Mouse (Mus musculus) hindbrain, embryonic 16.5 days (tissue): ENCODE measurements around the gene Alkbh6. TPM values are rescaled to one million over a fixed set of nuclear protein-coding genes. Genes with fewer than 3 reads are reported as not detected.

Experiments
- ATAC-seq: fragments of 200-750 bp; cut with Nextera tagmentation; 2 replicates; pipeline ENCODE4 v1.8.0; 2017; ENCODE audit warnings: moderate TSS enrichment, moderate library complexity
- H3K27ac ChIP-seq: fragments of 300-500 bp; sonication (generic); 2 replicates; pipeline ENCODE4 v1.5.1; 2014; ENCODE audit warnings: low read depth, mild to moderate bottlenecking, control low read depth, low read length, moderate library complexity
- H3K27me3 ChIP-seq: fragments of 300-500 bp; sonication (generic); replicated peaks from 2 replicates; pipeline ENCODE4 v1.6.1; 2014; ENCODE audit warnings: low read length; ENCODE audit not compliant: control insufficient read depth, insufficient read depth
- H3K36me3 ChIP-seq: fragments of 300-500 bp; sonication (generic); 2 replicates; pipeline ENCODE4 v1.6.1; 2014; ENCODE audit warnings: mild to moderate bottlenecking, low read length, moderate library complexity, mixed read lengths; ENCODE audit not compliant: control insufficient read depth, insufficient read depth
- H3K4me1 ChIP-seq: fragments of 300-500 bp; sonication (generic); 2 replicates; pipeline ENCODE4 v1.6.1; 2014; ENCODE audit warnings: low read depth, low read length; ENCODE audit not compliant: control insufficient read depth, insufficient read depth
- H3K4me2 ChIP-seq: fragments of 300-500 bp; sonication (generic); 2 replicates; pipeline ENCODE4 v1.6.1; 2014; ENCODE audit warnings: mild to moderate bottlenecking, low read length, control low read depth, moderate library complexity
- H3K4me3 ChIP-seq: fragments of 300-500 bp; sonication (generic); 2 replicates; pipeline ENCODE4 v1.5.1; 2014; ENCODE audit warnings: mild to moderate bottlenecking, low read length, control low read depth, moderate library complexity
- H3K9ac ChIP-seq: fragments of 300-500 bp; sonication (generic); 2 replicates; pipeline ENCODE4 v1.6.1; 2014; ENCODE audit warnings: low read depth, mild to moderate bottlenecking, control low read depth, low read length, moderate library complexity
- H3K9me3 ChIP-seq: fragments of 300-500 bp; sonication (generic); 2 replicates; pipeline ENCODE4 v1.6.1; 2014; ENCODE audit warnings: mild to moderate bottlenecking, low read length, moderate library complexity; ENCODE audit not compliant: control insufficient read depth
- WGBS: fragments of 180-500 bp; shearing (Covaris S2); extraction: QIAGEN DNeasy Blood & Tissue Kit; methylation state at CpG from one replicate; pipeline ENCODE4 v1.1.7; 2014; 5-methylcytosine and 5-hydroxymethylcytosine counted together
- polyA plus RNA-seq: library from polyadenylated mRNA; unstranded; fragments of >200 nt; fragmentation: Nextera tagmentation; extraction: Ambion mirVana; gene quantifications from 2 replicates; pipeline ENCODE4 v1.2.1, GENCODE M21; 2015

Alkbh6 gene
- polyA plus RNA-seq, 1 experiment from 2014 or later: 124 TPM

DNA sequence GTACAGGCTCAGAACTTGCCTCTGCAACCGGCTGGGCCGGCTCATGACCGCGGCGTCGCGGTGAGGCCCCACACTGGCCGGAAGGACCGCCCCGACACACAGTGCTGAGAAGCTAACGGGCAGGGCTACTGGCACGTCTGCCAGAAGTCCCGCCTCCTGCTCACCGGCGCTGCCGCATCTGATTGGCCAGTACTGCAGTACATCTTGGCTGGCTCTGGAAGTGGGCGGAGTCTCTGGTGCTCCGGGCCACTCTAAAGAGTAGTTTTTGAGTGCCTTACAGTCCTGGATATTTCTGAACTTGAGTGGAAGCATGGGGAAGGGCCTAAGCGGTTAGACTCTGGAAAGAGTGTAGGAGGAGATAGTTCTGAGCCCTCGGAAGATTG is 13.8 kb downstream of the Alkbh6 start:
- no peaks in the 10 kb centered on the region for H3K36me3 ChIP-seq
- peak overlapping the region; percentile 81 for H3K4me3 ChIP-seq
- peaks cover 10% of the 10 kb centered on the region for H3K4me1 ChIP-seq
- no peaks in the 10 kb centered on the region for H3K27me3 ChIP-seq
- H3K27ac ChIP-seq: peak overlapping the region; percentile 78
- H3K9me3 ChIP-seq: no peaks in the 10 kb centered on the region
- H3K9ac ChIP-seq: peak overlapping the region; percentile 90
- under 1% methylated on average over 20 of the region's 20 CpGs for WGBS
- peak; percentile 99 for ATAC-seq
- H3K4me2 ChIP-seq: peak overlapping the region; percentile 80

DNA sequence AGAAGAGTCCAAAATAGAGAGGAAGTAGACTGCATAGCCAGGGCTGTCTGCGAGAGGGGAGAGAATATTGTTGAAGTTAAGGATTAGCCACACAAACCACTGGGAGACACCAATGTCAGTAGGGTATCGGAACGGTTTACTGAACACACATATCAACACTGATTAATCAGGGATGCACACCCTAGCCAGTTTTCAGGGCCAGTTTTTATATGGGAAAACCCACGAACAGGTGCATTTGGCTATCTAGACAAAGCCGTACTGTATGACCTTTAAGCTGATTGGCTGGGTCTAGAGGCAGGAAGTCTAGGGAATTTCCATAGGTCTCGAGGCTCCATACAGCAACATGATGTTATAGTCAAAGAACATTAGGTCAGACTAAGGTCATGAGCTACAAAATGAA is 14.3 kb downstream of the Alkbh6 start:
- Histone ChIP-seq H3K27ac (peak overlapping the region; percentile 65; the same call in 1 of the 2 replicates), H3K36me3 (no peaks in the 10 kb centered on the region), H3K4me1 (peaks cover 10% of the 10 kb centered on the region), H3K4me3 (peak overlapping the region; percentile 81), H3K9me3 (no peaks in the 10 kb centered on the region), H3K9ac (peak overlapping the region; percentile 56), H3K4me2 (peak overlapping the region; percentile 80), H3K27me3 (no peaks in the 10 kb centered on the region)
- no peak for ATAC-seq
- 36% methylated on average over 6 of the region's 6 CpGs for WGBS

DNA sequence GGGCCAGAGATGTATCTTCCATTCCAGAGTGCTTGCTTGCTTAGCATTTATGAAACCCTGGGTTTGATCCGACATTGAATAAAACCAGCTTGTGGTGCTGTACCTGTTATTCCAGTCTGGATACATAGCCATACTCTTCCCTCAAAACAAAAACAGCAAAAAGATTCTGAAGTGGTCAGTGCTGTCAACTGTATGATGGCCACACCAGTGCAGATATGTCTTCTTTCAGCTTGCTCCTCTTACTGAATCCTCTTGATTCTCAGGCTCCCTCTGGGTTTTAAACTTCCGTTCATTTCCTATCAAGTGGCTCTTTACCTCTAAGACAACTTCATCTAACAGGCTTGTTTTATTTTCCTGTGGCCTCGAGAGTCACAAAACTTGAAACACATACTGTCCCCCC is 15.3 kb downstream of the Alkbh6 start, which contains the start of gene Sdhaf1:
Gene Sdhaf1 (minus strand): TSS at position 101 of the 400 bp plus-strand sequence.
- H3K9me3 ChIP-seq: no peaks in the 10 kb centered on the region
- H3K4me2 ChIP-seq: peak within 1 kb of the TSS; percentile 80
- H3K4me1 ChIP-seq: peaks cover 10% of the 10 kb centered on the region
- H3K9ac ChIP-seq: peak within 1 kb of the TSS; percentile 56; the same call in 1 of the 2 replicates
- 83% methylated on average over 3 of the region's 3 CpGs for WGBS
- no peaks in the 10 kb centered on the region for H3K36me3 ChIP-seq
- H3K27ac ChIP-seq: no peak within 1 kb of the TSS; the same call in 1 of the 2 replicates
- no peaks in the 10 kb centered on the region for H3K27me3 ChIP-seq
- H3K4me3 ChIP-seq: peak within 1 kb of the TSS; percentile 81
- ATAC-seq: no peak

DNA sequence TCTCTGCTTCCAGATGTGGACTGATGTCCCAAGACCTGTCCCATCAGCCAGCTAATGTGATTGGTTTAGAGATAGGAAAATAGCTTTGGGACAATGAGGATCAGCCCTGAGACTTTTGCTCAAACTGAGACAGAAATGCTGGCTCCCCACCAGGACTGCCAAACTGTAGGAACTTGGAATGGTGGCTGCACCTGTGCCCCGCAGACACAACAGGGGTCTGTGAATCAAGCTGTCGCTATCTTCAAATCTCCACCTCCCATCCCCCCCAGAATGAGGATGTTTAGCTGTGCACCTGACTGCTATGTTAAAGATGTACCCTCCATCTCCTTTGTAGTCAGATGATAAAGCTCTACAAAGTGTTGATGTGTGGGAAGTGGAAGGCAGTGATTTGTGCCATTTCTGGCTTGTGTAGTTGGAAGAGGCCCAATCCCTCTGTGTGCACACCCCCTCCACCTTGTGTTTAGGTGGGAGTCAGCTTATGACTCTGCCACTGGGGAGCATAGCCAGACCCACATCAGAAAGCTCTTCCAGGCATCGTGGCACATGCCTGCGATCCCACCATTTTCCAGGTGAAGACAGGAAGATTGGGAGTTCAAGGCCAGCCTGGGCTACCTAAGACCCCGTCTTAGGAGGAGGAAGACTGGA is 15.9 kb downstream of the Alkbh6 start:
- Histone ChIP-seq H3K4me3 (no peak overlapping the region), H3K36me3 (no peaks in the 10 kb centered on the region), H3K4me1 (peaks cover 10% of the 10 kb centered on the region), H3K4me2 (no peak overlapping the region), H3K27me3 (no peaks in the 10 kb centered on the region), H3K9me3 (no peaks in the 10 kb centered on the region), H3K27ac (no peak overlapping the region), H3K9ac (no peak overlapping the region)
- 86% methylated on average over 5 of the region's 5 CpGs for WGBS
- ATAC-seq: no peak

DNA sequence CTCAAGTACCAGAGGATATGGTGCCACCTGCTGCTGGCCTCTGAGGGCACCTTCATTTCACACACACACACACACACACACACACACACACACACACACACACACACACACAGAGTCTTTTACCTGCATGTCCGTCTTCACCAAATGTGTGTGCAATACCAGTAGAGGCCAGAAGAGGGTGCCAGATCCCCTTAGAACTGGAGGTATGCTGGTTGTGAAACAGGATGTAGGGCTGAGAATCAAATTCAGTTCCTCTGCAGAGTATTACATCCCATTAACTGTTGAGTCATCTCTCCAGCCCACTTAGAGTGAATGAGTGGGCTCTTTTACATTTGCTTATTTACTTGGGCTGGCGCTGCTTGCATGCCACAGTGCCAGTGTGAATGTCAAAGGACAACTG is 16.8 kb downstream of the Alkbh6 start:
- WGBS: 30% methylated on average over 2 of the region's 2 CpGs
- Histone ChIP-seq H3K9me3 (no peaks in the 10 kb centered on the region), H3K4me2 (no peak overlapping the region), H3K27ac (no peak overlapping the region), H3K4me1 (peaks cover 10% of the 10 kb centered on the region), H3K9ac (no peak overlapping the region), H3K4me3 (no peak overlapping the region), H3K36me3 (no peaks in the 10 kb centered on the region), H3K27me3 (no peaks in the 10 kb centered on the region)
- no peak for ATAC-seq

DNA sequence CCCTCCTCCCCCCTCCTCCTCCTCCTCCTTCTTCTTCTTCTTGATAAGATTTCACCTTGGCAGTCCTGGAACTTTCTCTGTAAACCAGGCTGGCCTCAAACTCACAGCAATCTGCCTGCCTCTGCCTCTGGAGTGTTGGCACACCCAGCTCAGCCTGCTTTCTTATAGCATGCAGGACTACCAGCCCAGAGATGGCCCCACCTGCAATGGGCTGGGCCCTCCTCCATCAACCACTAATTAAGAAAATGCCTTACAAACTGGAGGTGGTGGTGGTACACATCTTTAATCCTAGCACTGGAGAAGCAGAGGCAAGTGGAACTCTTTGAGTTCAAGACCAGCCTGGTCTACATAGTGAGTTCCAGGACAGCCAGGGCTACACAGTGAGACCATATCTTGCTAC is 17.9 kb downstream of the Alkbh6 start:
- H3K4me1 ChIP-seq: peaks cover 8% of the 10 kb centered on the region
- no peak overlapping the region for H3K4me3 ChIP-seq
- H3K9me3 ChIP-seq: no peaks in the 10 kb centered on the region
- ATAC-seq: no peak
- H3K27ac ChIP-seq: no peak overlapping the region
- H3K9ac ChIP-seq: no peak overlapping the region
- H3K36me3 ChIP-seq: no peaks in the 10 kb centered on the region
- H3K27me3 ChIP-seq: no peaks in the 10 kb centered on the region
- no peak overlapping the region for H3K4me2 ChIP-seq

DNA sequence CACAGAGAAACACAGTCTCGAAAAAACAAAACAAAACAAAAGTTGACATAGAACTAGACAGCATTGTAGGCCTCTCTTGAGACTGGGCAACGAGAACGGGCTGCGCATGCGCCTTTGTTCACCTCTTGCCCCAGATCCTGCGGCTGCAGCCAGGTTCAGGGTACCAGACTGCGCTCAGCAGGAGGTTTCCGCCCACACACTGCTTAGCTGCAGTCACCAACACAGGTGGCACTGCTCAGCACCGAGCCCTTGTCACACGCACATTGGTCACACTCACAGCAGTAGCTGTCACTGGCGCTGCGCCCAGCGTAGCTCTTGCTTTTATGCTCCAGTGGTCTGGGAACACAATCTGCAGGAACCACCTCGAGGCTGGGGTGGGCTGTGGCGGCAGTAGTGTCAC is 18.6 kb downstream of the Alkbh6 start:
- peaks cover 8% of the 10 kb centered on the region for H3K4me1 ChIP-seq

DNA sequence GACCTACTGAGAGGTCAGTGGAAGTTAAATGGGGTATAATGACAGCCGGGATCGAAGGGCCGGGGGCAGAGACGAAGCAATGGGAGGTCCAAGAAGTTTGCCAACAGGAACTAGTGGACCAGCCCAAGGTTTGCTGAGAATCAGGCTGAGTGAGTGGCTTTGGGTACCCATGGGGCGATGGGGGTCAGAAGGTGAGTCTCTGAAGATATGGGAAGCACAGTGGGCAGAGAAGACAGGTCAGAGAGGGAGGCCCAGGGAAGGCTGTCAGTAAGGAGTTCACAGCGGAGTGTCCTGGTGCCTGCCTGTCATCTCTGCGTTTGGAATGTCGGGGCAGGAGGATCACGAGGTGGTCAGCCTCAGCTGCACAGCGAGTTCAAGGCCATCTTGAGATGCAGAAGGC is 19.9 kb downstream of the Alkbh6 start:
- 47% methylated on average over 10 of the region's 10 CpGs for WGBS
- Histone ChIP-seq H3K9ac (no peak overlapping the region), H3K27ac (no peak overlapping the region), H3K4me3 (no peak overlapping the region), H3K4me2 (no peak overlapping the region), H3K27me3 (no peaks in the 10 kb centered on the region), H3K4me1 (peaks cover 14% of the 10 kb centered on the region), H3K36me3 (no peaks in the 10 kb centered on the region), H3K9me3 (no peaks in the 10 kb centered on the region)
- ATAC-seq: no peak

More for the DNA sequence above, 18.6 kb downstream of the Alkbh6 start:
- Histone ChIP-seq H3K27me3 (no peaks in the 10 kb centered on the region), H3K9ac (0 out of 2 replicates have a peak overlapping the region, but pooled peaks have one; percentile 6), H3K9me3 (no peaks in the 10 kb centered on the region), H3K4me3 (no peak overlapping the region), H3K4me2 (no peak overlapping the region), H3K36me3 (no peaks in the 10 kb centered on the region), H3K27ac (no peak overlapping the region)
- no peak for ATAC-seq
- 43% methylated on average over 15 of the region's 15 CpGs for WGBS

DNA sequence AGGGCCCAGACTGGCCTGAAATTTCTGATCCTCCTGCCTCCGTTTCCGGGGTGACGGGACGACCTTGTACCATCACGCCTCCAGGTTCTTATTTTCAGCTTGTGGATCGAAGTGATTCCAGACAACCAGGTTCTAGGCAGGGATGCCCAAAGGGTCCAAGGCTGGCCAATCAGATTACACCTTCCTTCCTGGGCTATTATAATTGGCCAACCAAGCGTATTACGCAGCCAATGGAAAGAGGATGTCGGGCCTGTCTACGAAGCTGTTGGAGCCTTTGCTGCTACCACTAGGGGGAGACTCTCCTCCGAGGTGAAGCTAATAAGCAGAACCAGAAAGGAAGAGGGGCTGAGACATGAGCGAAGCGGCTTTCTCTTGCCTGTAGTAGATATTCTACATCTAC is 23.4 kb downstream of the Alkbh6 start:
- H3K36me3 ChIP-seq: no peaks in the 10 kb centered on the region
- WGBS: 1% methylated on average over 13 of the region's 13 CpGs
- H3K4me3 ChIP-seq: peak overlapping the region; percentile 21
- H3K9ac ChIP-seq: peak overlapping the region; percentile 3; the same call in 1 of the 2 replicates
- H3K27ac ChIP-seq: peak overlapping the region; percentile 14; the same call in 1 of the 2 replicates
- ATAC-seq: peak; percentile 89
- H3K4me1 ChIP-seq: peaks cover 28% of the 10 kb centered on the region
- H3K27me3 ChIP-seq: peaks cover 9% of the 10 kb centered on the region
- H3K4me2 ChIP-seq: peak overlapping the region; percentile 51
- no peaks in the 10 kb centered on the region for H3K9me3 ChIP-seq
